Mouse (Mus musculus) heart, embryonic 14.5 days (tissue): ENCODE data around the gene Tbr1. TPM values are rescaled to one million over a fixed set of nuclear protein-coding genes. Genes with fewer than 3 reads are reported as not detected.

Experiments
- ATAC-seq: fragments of 200-750 bp; cut with Nextera tagmentation; 2 replicates; pipeline ENCODE4 v1.8.0; 2017; ENCODE audit warnings: low read depth, moderate TSS enrichment; ENCODE audit not compliant: insufficient number of reproducible peaks, insufficient read depth, low FRiP score
- H3K27ac ChIP-seq, 2 experiments: fragments of 200-500 bp in 1 of 2; fragments of 300-500 bp in 1 of 2; sonication (generic) in 1 of 2; replicated peaks in 1 of 2; 2 replicates each; pipeline ENCODE4 v1.5.1; 2012 to 2014; ENCODE audit warnings: low read depth in 2 of 2, low read length in 2 of 2, control low read depth in 1 of 2, mild to moderate bottlenecking in 1 of 2, mixed read lengths in 1 of 2; ENCODE audit not compliant: control insufficient read depth in 1 of 2, insufficient read depth in 1 of 2
- H3K27me3 ChIP-seq: fragments of 300-500 bp; sonication (generic); 2 replicates; pipeline ENCODE4 v1.6.1; 2014; ENCODE audit warnings: mild to moderate bottlenecking, low read length, control low read depth; ENCODE audit not compliant: control insufficient read depth, insufficient read depth
- H3K36me3 ChIP-seq: fragments of 300-500 bp; sonication (generic); 2 replicates; pipeline ENCODE4 v1.6.1; 2014; ENCODE audit warnings: mild to moderate bottlenecking, control low read depth, low read length, mixed read lengths; ENCODE audit not compliant: control insufficient read depth, insufficient read depth
- H3K4me1 ChIP-seq, 2 experiments: fragments of 200-500 bp in 1 of 2; fragments of 300-500 bp in 1 of 2; sonication (generic) in 1 of 2; 2 replicates each; pipeline ENCODE4 v1.6.1; 2012 to 2014; ENCODE audit warnings: low read length in 2 of 2, control low read depth in 1 of 2, mixed read lengths in 1 of 2; ENCODE audit not compliant: control insufficient read depth in 2 of 2, insufficient read depth in 2 of 2
- H3K4me2 ChIP-seq: fragments of 300-500 bp; sonication (generic); 2 replicates; pipeline ENCODE4 v1.6.1; 2014; ENCODE audit warnings: mild to moderate bottlenecking, low read length
- H3K4me3 ChIP-seq, 2 experiments: fragments of 200-500 bp in 1 of 2; fragments of 300-500 bp in 1 of 2; sonication (generic) in 1 of 2; 2 replicates each; pipeline ENCODE4 v1.5.1; 2012 to 2014; ENCODE audit warnings: low read length in 2 of 2, mild to moderate bottlenecking in 2 of 2, control low read depth in 1 of 2, low read depth in 1 of 2, moderate library complexity in 1 of 2; ENCODE audit not compliant: control insufficient read depth in 1 of 2, insufficient read depth in 1 of 2
- H3K9ac ChIP-seq: fragments of 300-500 bp; sonication (generic); 2 replicates; pipeline ENCODE4 v1.6.1; 2014; ENCODE audit warnings: mild to moderate bottlenecking, low read length
- H3K9me3 ChIP-seq: fragments of 300-500 bp; sonication (generic); 2 replicates; pipeline ENCODE4 v1.6.1; 2016; ENCODE audit warnings: low read length, control low read depth; ENCODE audit not compliant: control insufficient read depth
- WGBS: fragments of 180-500 bp; shearing (Covaris S2); extraction: QIAGEN DNeasy Blood & Tissue Kit; methylation state at CpG from one replicate; pipeline ENCODE4 v1.1.7; 2014; 5-methylcytosine and 5-hydroxymethylcytosine counted together
- polyA plus RNA-seq: library from polyadenylated mRNA; unstranded; fragments of >200 nt; fragmentation: Nextera tagmentation; extraction: Ambion mirVana; gene quantifications from 2 replicates; pipeline ENCODE4 v1.2.1, GENCODE M21; 2014

The Tbr1 gene
- polyA plus RNA-seq, 1 experiment from 2014 or later: not detected

- H3K4me1 ChIP-seq: no peaks in the 10 kb centered on the region
- no peak overlapping the region for H3K4me3 ChIP-seq
- H3K4me2 ChIP-seq: no peak overlapping the region
- no peak overlapping the region for H3K9ac ChIP-seq
- H3K27me3 ChIP-seq: no peaks in the 10 kb centered on the region
- 80% methylated on average over 5 of the region's 5 CpGs for WGBS
- ATAC-seq: no peak
- H3K36me3 ChIP-seq: peaks cover 6% of the 10 kb centered on the region
- no peak overlapping the region for H3K27ac ChIP-seq
- no peaks in the 10 kb centered on the region for H3K9me3 ChIP-seq
Measured at GRCm38 (mm10) chr2:61794960-61795359, 7.8 kb upstream of the Tbr1 start.

DNA sequence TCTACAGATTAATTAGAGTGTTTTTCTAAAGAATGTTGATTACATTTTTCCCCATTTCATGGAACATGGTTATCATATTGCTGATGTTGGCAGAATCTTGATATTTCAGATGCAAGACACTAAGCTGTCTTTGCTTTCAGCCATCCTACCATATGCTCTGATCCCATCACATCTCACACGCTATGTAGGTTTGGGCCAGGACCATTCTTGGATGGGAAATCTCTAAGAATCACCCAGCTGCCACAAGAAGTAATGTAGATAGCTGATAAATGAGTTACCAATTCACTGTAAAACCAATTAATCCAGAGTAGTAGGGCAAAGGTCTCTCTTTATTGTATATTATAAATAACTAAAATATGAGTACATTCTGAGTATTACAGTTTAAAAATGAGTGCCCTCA lies 4.7 kb upstream of the Tbr1 start:
- H3K4me2 ChIP-seq: no peak overlapping the region
- peaks cover 0 to 4% of the 10 kb centered on the region in 2 experiments; a peak in 1 of 4 replicates for H3K4me1 ChIP-seq
- H3K9me3 ChIP-seq: no peaks in the 10 kb centered on the region
- H3K27me3 ChIP-seq: peaks cover 16% of the 10 kb centered on the region
- ATAC-seq: no peak
- 96% methylated on average over 1 of the region's 1 CpGs for whole genome bisulfite sequencing
- peaks cover 11% of the 10 kb centered on the region for H3K36me3 ChIP-seq
- no peak overlapping the region for H3K27ac ChIP-seq
- H3K9ac ChIP-seq: no peak overlapping the region
- no peak overlapping the region for H3K4me3 ChIP-seq

DNA sequence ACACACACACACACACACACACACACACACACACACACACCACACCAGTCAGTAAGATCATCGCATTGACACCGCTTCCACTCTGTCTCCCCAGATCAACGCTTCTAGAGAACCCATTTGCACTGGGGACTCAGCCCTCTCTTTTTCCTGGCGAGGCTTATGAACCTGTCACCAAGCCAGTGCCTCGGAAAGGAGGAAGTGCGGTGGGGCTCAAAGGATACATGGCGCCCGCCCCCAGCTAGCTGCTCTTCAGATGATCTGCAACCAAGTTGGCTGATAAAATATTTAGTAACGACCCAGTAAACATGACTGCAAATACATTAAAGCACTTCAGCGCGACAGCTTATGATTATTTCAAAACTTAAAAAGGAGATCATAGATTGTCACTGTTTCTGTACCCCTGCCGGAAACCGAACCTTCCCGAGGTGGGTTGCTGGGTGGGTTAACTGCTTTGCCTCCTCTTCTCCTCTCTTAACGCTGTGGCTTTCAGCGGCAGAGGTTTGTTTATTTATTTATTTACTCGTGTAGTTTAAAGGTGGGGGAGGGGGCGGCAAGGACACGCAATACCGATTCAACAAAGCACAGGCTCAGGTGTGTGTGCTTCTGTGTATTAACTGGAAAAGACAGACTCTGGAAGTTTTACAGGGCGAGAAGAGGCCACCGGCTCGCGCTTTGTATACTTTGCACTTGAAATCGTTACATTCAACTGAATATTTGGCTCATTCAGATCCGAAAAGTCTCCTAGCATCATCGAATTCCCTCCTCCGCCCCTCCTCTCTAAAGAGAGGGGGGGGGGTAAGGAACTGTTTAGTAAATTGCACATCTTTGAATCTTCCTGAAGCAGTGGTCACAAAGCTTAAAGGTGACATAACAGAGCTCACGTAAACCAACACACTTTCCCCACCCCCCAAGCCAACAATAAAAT lies 975 bp downstream of the Tbr1 start:
- Histone ChIP-seq H3K4me2 (peak overlapping the region; percentile 28), H3K27me3 (peaks cover 65% of the 10 kb centered on the region), H3K36me3 (peaks cover 11% of the 10 kb centered on the region), H3K9ac (no peak overlapping the region), H3K27ac (no peak overlapping the region), H3K4me3 (no peak overlapping the region; a peak in 1 of 4 replicates), H3K4me1 (peaks cover 2 to 20% of the 10 kb centered on the region in 2 experiments; a peak in 3 of 4 replicates), H3K9me3 (no peaks in the 10 kb centered on the region)
- WGBS: 3% methylated on average over 29 of the region's 29 CpGs
- ATAC-seq: no peak

- WGBS: 3% methylated on average over 10 of the region's 10 CpGs
- Histone ChIP-seq H3K27me3 (peaks cover 72% of the 10 kb centered on the region), H3K4me2 (no peak overlapping the region), H3K27ac (no peak overlapping the region), H3K9me3 (no peaks in the 10 kb centered on the region), H3K36me3 (peaks cover 11% of the 10 kb centered on the region), H3K4me1 (peaks cover 2 to 20% of the 10 kb centered on the region in 2 experiments; a peak in 3 of 4 replicates), H3K4me3 (no peak overlapping the region), H3K9ac (no peak overlapping the region)
- ATAC-seq: no peak
Measured at GRCm38 (mm10) chr2:61804382-61804840, 1.7 kb downstream of the Tbr1 start.

DNA sequence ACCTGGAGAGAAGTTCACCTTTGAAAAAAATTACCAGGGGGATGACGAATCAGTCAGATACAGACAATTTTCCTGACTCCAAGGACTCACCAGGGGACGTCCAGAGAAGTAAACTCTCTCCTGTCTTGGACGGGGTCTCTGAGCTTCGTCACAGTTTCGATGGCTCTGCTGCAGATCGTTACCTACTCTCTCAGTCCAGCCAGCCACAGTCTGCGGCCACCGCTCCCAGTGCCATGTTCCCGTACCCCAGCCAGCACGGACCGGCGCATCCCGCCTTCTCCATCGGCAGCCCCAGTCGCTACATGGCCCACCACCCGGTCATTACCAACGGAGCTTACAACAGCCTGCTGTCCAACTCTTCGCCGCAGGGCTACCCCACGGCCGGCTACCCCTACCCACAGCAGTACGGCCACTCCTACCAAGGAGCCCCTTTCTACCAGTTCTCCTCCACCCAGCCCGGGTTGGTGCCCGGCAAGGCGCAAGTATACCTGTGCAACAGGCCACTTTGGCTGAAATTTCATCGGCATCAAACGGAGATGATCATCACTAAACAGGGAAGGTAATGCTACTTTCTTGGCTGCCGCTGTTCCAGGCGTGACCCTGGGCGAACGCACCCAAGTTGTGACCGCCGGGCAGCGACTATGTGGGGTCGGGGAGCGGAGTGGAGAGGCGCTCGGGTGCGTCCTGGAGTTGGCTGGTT lies 2.3 kb downstream of the Tbr1 start:
- Histone ChIP-seq H3K9me3 (no peaks in the 10 kb centered on the region), H3K4me2 (peak overlapping the region; percentile 43), H3K4me3 (no peak overlapping the region), H3K4me1 (peaks cover 2 to 20% of the 10 kb centered on the region in 2 experiments; a peak in 3 of 4 replicates), H3K27me3 (peaks cover 78% of the 10 kb centered on the region), H3K27ac (no peak overlapping the region), H3K9ac (no peak overlapping the region), H3K36me3 (peaks cover 9% of the 10 kb centered on the region)
- 1% methylated on average over 39 of the region's 39 CpGs for WGBS
- no peak for ATAC-seq

GRCm38 (mm10) chr2:61805541-61806345 lies 3.0 kb downstream of the Tbr1 start:
- no peak overlapping the region for H3K27ac ChIP-seq
- ATAC-seq: no peak
- no peak overlapping the region for H3K4me3 ChIP-seq
- H3K27me3 ChIP-seq: peaks cover 85% of the 10 kb centered on the region
- H3K36me3 ChIP-seq: 0 out of 2 replicates have a peak, but pooled peaks cover 4% of the 10 kb centered on the region
- H3K4me2 ChIP-seq: peak overlapping the region; percentile 43
- H3K9ac ChIP-seq: no peak overlapping the region
- peaks cover 2 to 20% of the 10 kb centered on the region in 2 experiments; a peak in 3 of 4 replicates for H3K4me1 ChIP-seq
- WGBS: under 1% methylated on average over 36 of the region's 39 CpGs
- H3K9me3 ChIP-seq: no peaks in the 10 kb centered on the region; the same call in 1 of the 2 replicates

DNA sequence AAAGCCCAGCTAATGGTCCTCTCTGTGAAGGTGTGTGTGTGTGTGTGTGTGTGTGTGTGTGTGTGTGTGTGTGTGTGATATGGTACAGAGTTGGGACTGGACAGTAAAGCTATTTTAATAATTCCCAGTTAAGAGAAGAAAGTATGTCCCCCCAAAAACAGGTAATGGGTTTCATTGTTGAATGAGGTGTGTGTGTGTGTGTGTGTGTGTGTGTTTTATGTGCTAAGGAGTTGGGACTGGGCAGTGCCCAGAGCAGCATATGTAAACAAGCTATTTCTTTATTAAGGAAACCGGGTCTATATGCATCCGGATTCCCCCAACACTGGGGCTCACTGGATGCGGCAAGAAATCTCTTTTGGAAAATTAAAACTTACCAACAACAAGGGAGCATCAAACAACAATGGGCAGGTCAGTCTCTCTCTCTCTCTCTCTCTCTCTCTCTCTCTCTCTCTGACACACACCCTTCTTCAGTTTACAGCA lies 3.7 kb downstream of the Tbr1 start:
- 4% methylated on average over 3 of the region's 3 CpGs for WGBS
- Histone ChIP-seq H3K4me1 (peaks cover 2 to 21% of the 10 kb centered on the region in 2 experiments; a peak in 3 of 4 replicates), H3K4me2 (no peak overlapping the region), H3K27me3 (peaks cover 92% of the 10 kb centered on the region), H3K9ac (no peak overlapping the region), H3K9me3 (no peaks in the 10 kb centered on the region; the same call in 1 of the 2 replicates), H3K4me3 (no peak overlapping the region), H3K27ac (no peak overlapping the region), H3K36me3 (no peaks in the 10 kb centered on the region)
- ATAC-seq: no peak
